Mouse (Mus musculus): ENCODE data around the gene Tceanc.

The Tceanc gene

GRCm38 (mm10) chrX:166495052-166495451 is 23.3 kb downstream of the Tceanc start:
- no peak for DNase-seq (ENCODE audit: low spot score)

- DNase-seq (ENCODE audit: low spot score): peak; percentile 95
Measured at GRCm38 (mm10) chrX:166479365-166479983, 38.9 kb downstream of the Tceanc start, which contains the start of gene Rab9. Rab9 (minus strand) TSS chrX:166479867.

GRCm38 (mm10) chrX:166478631-166479364 is 39.6 kb downstream of the Tceanc start:
- peak; percentile 22 for DNase-seq (ENCODE audit: low spot score)

- no peak for DNase-seq (ENCODE audit: low spot score)
Measured at GRCm38 (mm10) chrX:166477393-166477792, 41.0 kb downstream of the Tceanc start.

- no peak for DNase-seq (ENCODE audit: low spot score)
Measured at GRCm38 (mm10) chrX:166472612-166473011, 45.8 kb downstream of the Tceanc start.

- no peak for DNase-seq (ENCODE audit: low spot score)
Measured at GRCm38 (mm10) chrX:166468321-166468720, 50.0 kb downstream of the Tceanc start.

- no peak for DNase-seq (ENCODE audit: low spot score)
Measured at GRCm38 (mm10) chrX:166455525-166455924, 62.8 kb downstream of the Tceanc start.

- DNase-seq (ENCODE audit: low spot score): no peak
Measured at GRCm38 (mm10) chrX:166454331-166454730, 64.0 kb downstream of the Tceanc start.

- DNase-seq (ENCODE audit: low spot score): no peak
Measured at GRCm38 (mm10) chrX:166453532-166453931, 64.8 kb downstream of the Tceanc start.

Measured in embryo, embryonic 10.5 days (tissue).